Mouse (Mus musculus) gastrocnemius, adult 8-10 months (tissue): ENCODE measurements around the gene Tex14. TPM values are rescaled to one million over a fixed set of nuclear protein-coding genes. Genes with fewer than 3 reads are reported as not detected.
"Not testable (repeated sequence)": the region's sequence is repeated elsewhere in the genome, so short reads cannot be mapped to it uniquely, and the experiment has no call there.

ENCODE experiments used
- DNase-seq, 2 experiments: peaks; one replicate each; pipeline ENCODE4 v3.0.0; 2022; ENCODE audit warnings: low spot score in 2 of 2
- total RNA-seq, 4 experiments: library from RNA; stranded (reverse); gene quantifications; 2 replicates each; pipeline ENCODE4 v1.2.4; 2022

The Tex14 gene
- total RNA-seq, 4 experiments from 2014 or later = not detected

DNA sequence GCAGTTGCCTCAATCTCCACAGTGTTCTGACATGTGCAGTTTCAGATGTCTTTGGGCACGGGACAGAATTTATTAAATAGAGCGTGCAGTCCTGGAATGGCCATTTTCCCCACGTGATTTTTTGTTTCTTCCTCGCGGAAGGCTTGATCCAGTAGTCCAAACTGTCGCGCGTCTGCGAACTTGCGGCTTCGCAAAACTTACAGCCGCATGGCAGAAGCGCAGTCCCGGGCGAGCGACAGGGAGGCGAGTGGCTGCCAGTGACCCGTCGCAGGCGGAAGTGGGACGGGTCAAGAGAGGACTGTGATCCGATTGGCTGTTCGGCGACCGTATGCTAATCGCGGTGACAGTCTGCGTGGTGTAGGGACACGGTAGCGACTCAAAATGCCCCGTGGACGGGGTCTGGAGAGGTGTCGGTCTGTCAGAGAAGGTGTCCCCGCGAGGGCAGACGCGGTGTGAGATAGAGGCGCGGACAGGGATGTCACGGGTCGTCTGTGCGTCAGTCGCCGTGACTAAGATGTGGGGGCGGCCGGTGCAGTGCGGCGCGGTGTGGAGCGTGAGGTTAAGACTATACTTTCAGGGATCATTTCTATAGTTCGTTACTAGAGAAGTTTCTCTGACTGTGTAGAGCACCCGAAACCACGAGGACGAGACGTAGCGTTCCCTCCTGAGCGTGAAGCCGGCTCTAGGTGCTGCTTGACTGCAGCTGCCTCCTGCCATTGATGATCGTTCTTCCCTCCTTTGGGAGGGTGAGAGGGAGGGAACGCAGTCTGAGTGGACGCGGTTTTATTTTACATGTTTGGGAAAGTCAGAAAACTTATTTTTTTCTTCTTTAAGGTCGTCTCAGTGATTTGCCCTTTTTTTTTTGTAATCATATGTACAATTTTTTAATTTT lies 66.2 kb downstream of the Tex14 start:
- DNase-seq = peak; percentile 42 to 70

- DNase-seq = not testable (repeated sequence)
Observed at GRCm38 (mm10) chr11:87471699-87471997, 66.8 kb downstream of the Tex14 start.

DNA sequence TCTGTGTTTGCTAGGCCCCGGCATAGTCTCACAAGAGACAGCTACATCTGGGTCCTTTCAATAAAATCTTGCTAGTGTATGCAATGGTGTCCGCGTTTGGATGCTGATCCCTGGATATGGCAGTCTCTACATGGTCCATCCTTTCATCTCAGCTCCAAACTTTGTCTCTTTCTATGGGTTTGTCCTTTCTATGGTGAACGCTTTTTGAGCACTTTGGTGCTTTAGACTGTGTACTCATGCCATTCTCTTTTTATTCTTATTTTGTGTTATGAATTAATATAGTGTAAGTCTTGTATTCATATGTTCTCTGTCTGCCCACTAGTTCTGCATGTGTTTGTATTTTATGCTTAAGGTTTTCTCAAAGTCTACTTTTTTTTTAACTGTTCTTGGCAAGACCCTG lies 67.2 kb downstream of the Tex14 start:
- DNase-seq = not testable (repeated sequence)

DNA sequence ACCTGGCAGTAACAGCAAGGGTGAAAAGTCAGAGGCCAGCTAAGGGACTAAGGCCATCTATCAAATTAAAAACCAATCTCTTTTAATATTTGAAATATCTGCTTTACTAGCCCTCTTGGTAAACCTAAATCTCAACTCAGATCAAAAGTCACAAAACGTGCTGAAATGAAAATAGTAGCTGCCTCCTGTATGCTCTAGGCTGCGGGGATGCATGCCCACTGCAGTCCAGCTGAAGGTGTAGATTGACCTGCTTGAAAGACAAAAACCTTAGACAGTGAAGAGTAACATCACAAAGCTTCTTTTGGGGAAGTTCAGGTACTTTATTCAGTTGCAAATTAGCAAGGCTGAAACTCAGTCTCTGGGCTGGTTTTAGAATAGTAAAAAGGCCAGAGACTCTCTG lies 74.3 kb downstream of the Tex14 start:
- DNase-seq = not testable (repeated sequence)

- no peak for DNase-seq
Observed at GRCm38 (mm10) chr11:87483796-87484326, 79.0 kb downstream of the Tex14 start.

DNA sequence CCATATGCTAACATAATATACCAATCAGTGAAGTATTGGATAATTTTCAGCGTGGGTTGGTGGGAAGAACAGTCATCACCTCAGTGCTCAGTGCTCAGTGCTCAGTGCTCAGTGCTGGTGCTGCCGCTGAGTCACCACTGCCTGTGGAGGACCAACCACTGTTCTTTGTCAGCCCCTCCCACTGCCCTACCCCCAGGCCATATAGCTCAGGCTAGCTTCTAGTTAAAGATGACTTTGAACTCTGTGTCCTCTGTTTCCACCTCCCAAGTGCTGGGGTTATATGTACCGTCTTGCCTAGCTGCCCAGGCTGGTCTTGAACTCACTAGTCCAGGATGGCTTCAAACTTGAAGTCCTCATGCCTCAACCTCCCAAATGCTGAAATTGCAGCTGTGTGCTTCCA lies 84.1 kb downstream of the Tex14 start:
- DNase-seq = no peak

DNA sequence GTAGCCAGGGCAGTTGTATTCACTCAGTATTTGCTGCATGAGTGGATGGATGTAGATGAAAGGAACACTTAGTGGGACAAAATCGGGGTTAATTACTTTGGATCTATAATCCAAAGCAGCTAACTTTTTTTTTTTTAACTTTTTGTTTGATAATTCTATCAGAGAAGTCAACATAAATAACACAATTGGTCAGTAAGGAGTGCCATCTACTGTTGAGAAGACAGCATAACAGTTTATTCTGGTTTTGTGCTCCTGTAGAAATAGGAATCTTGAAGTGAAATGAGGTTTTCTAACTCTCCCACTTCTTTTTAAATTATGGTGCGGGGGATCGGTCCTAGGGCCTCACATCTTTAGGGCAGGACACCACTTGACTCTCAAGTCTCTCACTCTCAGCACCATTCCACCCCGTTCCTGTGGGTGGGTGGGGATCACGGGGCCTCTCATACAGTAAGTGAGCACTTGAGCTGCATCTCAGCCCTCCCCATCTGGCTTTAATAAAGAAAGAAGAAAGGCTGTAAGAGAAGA lies 99.9 kb downstream of the Tex14 start:
- no peak for DNase-seq

GRCm38 (mm10) chr11:87506502-87506901 lies 101.6 kb downstream of the Tex14 start:
- DNase-seq = no peak

GRCm38 (mm10) chr11:87507043-87507442 lies 102.2 kb downstream of the Tex14 start:
- no peak for DNase-seq

GRCm38 (mm10) chr11:87519260-87519659 lies 114.4 kb downstream of the Tex14 start:
- no peak for DNase-seq

- DNase-seq = no peak
Observed at GRCm38 (mm10) chr11:87523466-87523865, 118.6 kb downstream of the Tex14 start.

- no peak for DNase-seq
Observed at GRCm38 (mm10) chr11:87523967-87524366, 119.1 kb downstream of the Tex14 start.

- DNase-seq = no peak
Observed at GRCm38 (mm10) chr11:87524780-87525179, 119.9 kb downstream of the Tex14 start.

DNA sequence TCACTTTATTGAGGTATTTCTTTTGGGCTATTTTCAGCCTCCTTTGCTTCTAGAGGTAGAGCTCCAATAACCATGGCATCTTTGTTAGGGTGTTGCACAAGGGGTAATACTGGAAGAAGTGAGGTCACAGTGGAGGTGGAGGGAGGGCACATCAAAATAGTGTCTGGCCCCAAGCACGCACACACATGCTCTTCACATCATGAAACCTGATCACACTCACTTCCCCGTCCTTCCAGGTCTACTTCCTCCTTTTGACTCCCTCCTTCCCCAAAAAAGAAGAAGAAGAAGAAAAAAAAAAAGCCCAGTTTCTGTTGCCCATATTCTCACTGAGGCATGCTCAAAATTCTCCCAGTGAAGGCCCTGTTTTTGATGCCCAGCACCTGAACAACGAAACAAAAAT lies 122.5 kb downstream of the Tex14 start:
- DNase-seq = no peak

DNA sequence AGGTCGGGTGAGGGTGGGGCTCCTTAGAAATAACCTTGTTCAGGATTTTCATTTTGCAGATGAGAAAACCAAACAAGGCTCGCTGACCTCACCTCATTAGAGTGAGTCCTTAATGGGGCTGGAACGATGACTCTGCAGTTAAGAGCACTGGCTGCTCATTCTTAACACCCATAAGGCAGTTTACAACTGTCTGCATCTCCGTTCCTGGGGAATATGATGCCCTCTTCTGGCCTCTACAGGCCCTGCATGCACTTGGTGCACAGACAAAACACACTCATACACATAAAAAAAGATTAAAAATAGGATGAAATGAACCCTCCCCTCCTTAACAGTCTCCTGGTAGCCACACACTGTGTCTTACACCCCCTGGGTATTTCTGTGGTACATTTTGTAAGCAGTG lies 123.1 kb downstream of the Tex14 start:
- DNase-seq = no peak

- DNase-seq = no peak
Observed at GRCm38 (mm10) chr11:87531695-87532094, 126.8 kb downstream of the Tex14 start.

- DNase-seq = no peak
Observed at GRCm38 (mm10) chr11:87542285-87542684, 137.4 kb downstream of the Tex14 start.

- DNase-seq = no peak
Observed at GRCm38 (mm10) chr11:87542906-87543305, 138.0 kb downstream of the Tex14 start.

- DNase-seq = no peak
Observed at GRCm38 (mm10) chr11:87553342-87553741, 148.5 kb downstream of the Tex14 start.

- DNase-seq = no peak
Observed at GRCm38 (mm10) chr11:87554386-87554785, 149.5 kb downstream of the Tex14 start.

DNA sequence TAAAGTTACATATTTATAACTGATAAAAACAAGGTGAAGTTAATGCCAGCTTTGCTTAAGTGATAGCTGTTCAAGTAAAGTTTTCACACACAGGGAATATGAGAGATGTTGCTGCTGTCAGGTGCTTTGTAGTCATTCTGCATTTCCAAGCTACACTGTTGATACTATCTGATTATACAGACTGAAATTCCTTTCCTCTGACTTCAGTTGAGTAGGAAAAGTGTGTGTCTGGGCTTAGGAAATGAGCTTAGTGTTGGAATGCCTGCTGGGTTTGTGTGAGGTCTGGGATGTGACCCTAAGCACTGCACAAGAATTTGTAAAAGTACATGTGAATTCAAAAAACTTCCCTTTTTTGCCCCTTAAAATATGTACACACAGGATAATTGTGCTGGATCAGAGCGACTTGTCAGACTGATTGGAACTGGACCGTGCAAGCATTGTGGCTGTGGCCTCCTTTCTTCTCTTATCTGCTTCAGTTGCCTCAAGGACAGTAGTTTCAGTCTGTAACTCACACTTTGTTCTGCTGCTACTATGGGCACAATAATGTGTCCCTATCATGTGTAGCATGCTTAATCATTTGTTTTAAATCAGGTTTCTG lies 150.3 kb downstream of the Tex14 start:
- DNase-seq = no peak

GRCm38 (mm10) chr11:87561208-87561607 lies 156.3 kb downstream of the Tex14 start:
- DNase-seq = no peak

DNA sequence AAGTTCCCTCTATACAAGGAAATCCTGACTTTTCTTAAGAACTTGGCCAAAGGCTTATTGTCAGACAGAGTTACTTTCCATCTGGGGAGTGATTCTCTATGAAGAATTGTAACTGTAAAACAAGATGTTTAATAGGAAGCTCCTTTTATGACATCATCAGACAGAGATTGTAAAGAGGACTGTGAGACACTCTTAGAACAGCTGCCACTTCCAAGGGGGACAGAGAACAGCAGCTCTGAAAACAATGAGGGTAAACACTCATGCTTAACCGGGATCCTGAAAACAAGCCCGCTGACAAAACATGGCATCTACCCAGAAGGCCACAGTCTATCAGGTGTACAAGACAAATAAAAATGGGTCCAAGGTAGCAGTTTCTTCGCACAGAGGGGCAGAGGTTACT lies 161.6 kb downstream of the Tex14 start, which contains the start of gene Gm11492:
Gene Gm11492, plus strand, starts transcription at position 153 of the 400 bp plus-strand sequence.
- no peak for DNase-seq
